Mouse (Mus musculus) hindbrain, embryonic 10.5 days (tissue): Measurements from ENCODE around the gene Itpr2. TPM values are rescaled to one million over a fixed set of nuclear protein-coding genes. Genes with fewer than 3 reads are reported as not detected.
A peak's percentile ranks its signal among the peaks of the same experiment; 100 is the strongest.

ENCODE experiments used
- DNase-seq: peaks from one replicate; pipeline ENCODE4 v3.0.0-alpha.2; 2017; ENCODE audit warnings: low spot score
- H3K27ac ChIP-seq: fragments of 300-500 bp; sonication (generic); 2 replicates; pipeline ENCODE4 v1.5.1; 2016; ENCODE audit warnings: mild to moderate bottlenecking, moderate library complexity
- H3K27me3 ChIP-seq: fragments of 300-500 bp; sonication (generic); 2 replicates; pipeline ENCODE4 v1.6.1; 2016; ENCODE audit warnings: mild to moderate bottlenecking; ENCODE audit not compliant: poor library complexity, insufficient read depth, severe bottlenecking
- H3K36me3 ChIP-seq: fragments of 300-500 bp; sonication (generic); 2 replicates; pipeline ENCODE4 v1.6.1; 2016; ENCODE audit warnings: mild to moderate bottlenecking, moderate library complexity
- H3K4me1 ChIP-seq: fragments of 300-500 bp; sonication (generic); replicated peaks from 2 replicates; pipeline ENCODE4 v1.6.1; 2016; ENCODE audit warnings: mild to moderate bottlenecking
- H3K4me3 ChIP-seq: fragments of 300-500 bp; sonication (generic); 2 replicates; pipeline ENCODE4 v1.5.1; 2016; ENCODE audit warnings: mild to moderate bottlenecking, moderate library complexity
- H3K9me3 ChIP-seq: fragments of 300-500 bp; sonication (generic); 2 replicates; pipeline ENCODE4 v1.6.1; 2016; ENCODE audit warnings: mild to moderate bottlenecking, moderate library complexity
- WGBS: fragments of 180-500 bp; shearing (Covaris S2); methylation state at CpG from one replicate; pipeline ENCODE4 v1.1.7; 2016; 5-methylcytosine and 5-hydroxymethylcytosine counted together
- polyA plus RNA-seq: library from polyadenylated mRNA; unstranded; fragments of >200 nt; fragmentation: Nextera tagmentation; extraction: Ambion mirVana; gene quantifications from 2 replicates; pipeline ENCODE4 v1.2.1, GENCODE M21; 2016

Itpr2 gene
- polyA plus RNA-seq, 1 experiment from 2014 or later: 5.0 TPM

DNA sequence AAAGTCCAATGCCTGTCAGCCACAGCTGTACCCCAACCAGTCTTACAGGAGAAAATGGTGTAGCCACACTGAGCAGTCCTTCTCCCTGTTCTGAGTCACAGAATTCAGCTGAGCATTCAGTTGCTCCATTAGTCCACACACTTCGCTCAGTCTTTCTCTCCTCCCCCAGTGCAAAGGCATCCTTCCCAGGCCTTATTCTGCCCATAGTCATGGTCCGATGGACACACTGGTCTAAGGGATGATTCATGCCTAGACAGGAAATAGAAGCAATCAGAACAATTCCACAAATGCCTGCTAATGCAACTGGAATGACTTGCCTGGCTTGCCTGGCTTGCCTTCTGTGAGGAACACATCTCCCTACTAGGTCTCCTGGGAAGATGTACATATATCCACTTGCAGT, 25.5 kb upstream of the Itpr2 start:
- Histone ChIP-seq H3K27me3 (no peaks in the 10 kb centered on the region), H3K4me3 (no peak overlapping the region), H3K36me3 (no peaks in the 10 kb centered on the region), H3K4me1 (no peaks in the 10 kb centered on the region), H3K27ac (no peak overlapping the region), H3K9me3 (peaks cover 7% of the 10 kb centered on the region; the same call in 1 of the 2 replicates)
- WGBS: 89% methylated on average over 2 of the region's 2 CpGs
- DNase-seq: no peak

DNA sequence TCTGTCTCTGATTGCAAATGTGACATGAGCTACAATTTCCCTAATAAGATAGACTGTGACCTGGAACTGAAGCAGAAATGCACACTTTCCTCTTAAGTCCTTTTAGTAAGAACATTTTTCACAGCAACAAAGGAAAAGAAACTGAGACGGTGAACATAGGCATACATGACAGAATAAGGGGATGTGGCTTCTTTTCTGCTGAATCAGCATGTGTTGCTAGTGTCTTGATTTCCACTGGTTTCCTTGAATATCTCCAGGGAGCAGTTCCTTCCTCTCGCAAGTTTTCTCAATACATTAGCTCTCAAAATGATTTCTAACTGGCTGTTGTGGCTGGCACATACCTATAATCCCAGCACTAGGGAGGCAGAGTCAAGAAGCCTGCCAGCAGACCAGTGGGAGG, 23.5 kb upstream of the Itpr2 start:
- H3K4me1 ChIP-seq: no peaks in the 10 kb centered on the region
- H3K36me3 ChIP-seq: no peaks in the 10 kb centered on the region
- no peak overlapping the region for H3K27ac ChIP-seq
- no peak overlapping the region for H3K4me3 ChIP-seq
- 86% methylated on average over 2 of the region's 2 CpGs for WGBS
- no peak for DNase-seq
- H3K9me3 ChIP-seq: peaks cover 7% of the 10 kb centered on the region; the same call in 1 of the 2 replicates
- H3K27me3 ChIP-seq: no peaks in the 10 kb centered on the region

DNA sequence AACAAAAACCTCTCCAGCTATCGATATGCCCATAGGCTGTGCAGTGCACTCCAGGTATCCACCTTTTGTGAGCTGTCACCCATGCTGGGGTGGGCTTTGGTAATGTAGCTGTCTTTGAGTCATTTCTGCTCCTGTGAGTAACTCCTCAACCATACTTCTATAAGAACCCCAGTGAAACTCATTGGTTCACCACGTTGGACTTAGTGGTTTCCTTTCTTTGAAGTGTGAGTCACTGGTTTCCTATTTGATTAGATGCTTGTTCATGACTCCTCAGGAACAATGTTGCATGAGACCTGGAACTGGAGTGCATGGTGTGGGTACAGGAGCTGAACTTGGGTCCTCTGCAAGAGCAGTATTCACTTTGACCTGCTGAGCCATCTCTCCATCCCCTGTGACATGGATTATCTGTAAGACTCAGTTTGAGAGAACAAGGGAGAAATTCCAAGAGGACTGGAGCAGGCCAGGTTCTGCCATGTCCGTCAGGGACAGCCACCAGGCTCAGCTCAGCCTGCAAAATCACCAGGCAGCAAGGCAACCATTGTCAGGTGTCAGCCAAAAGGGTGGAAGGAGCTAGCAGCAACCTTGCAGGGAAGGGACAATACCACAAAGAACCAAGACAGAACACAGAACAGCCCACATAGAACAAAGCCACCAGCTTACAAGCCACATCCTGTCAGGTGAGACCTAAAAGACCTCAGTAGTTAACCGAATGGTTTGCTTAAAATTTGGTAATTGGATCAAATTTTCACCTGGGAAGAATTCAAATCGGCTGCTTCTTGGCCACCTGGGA, 19.6 kb upstream of the Itpr2 start:
- 88% methylated on average over 5 of the region's 5 CpGs for WGBS
- H3K27ac ChIP-seq: no peak overlapping the region
- H3K4me1 ChIP-seq: no peaks in the 10 kb centered on the region
- no peaks in the 10 kb centered on the region for H3K36me3 ChIP-seq
- DNase-seq: no peak
- no peaks in the 10 kb centered on the region for H3K27me3 ChIP-seq
- H3K9me3 ChIP-seq: peaks cover 7% of the 10 kb centered on the region; the same call in 1 of the 2 replicates
- no peak overlapping the region for H3K4me3 ChIP-seq

DNA sequence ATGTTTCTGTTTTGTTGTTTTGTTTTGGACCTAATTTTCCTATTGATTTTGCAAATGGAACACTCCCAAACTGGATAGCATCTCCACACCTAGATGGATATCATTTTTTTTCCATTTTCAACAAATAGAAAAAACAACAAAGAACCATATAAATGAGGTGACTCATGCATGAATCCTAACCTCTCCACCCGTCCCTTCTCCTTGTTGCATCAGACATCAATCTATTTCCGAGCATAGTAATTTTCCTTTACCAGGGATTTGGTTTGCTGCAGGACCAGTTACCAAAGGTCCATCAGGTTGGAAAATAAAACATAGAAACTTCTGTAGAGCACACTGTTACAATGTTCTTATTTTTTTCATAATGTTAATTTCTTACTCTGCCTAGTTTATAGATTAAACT, 17.0 kb upstream of the Itpr2 start:
- 71% methylated on average over 2 of the region's 2 CpGs for WGBS
- Histone ChIP-seq H3K36me3 (no peaks in the 10 kb centered on the region), H3K27me3 (no peaks in the 10 kb centered on the region)

DNA sequence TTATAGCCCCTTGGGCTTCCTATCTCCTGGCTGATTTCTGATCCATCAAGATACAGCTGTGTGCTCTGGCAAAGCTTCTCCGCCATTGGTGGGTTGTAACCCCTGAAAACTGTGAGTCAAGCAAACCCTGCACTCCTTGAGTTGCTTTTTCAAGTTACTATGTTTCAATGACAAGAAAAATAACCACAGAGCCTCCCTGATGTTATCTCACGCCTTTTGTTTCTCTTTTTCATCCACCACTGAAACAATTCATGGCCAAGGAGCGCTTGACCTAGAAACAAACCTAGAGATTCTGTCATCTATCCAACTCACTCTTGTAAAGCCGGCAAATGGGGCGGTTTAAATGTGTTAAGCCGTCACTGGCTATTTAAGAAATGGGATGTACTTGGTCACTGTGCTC, 13.9 kb upstream of the Itpr2 start:
- whole genome bisulfite sequencing: 88% methylated on average over 6 of the region's 6 CpGs
- Histone ChIP-seq H3K4me1 (peaks cover 13% of the 10 kb centered on the region), H3K4me3 (no peak overlapping the region), H3K36me3 (no peaks in the 10 kb centered on the region), H3K27ac (no peak overlapping the region), H3K9me3 (no peaks in the 10 kb centered on the region), H3K27me3 (no peaks in the 10 kb centered on the region)
- DNase-seq: no peak

More for the DNA sequence above, 17.0 kb upstream of the Itpr2 start:
- H3K4me3 ChIP-seq: no peak overlapping the region
- H3K9me3 ChIP-seq: peaks cover 7% of the 10 kb centered on the region; the same call in 1 of the 2 replicates
- no peak overlapping the region for H3K27ac ChIP-seq
- DNase-seq: no peak
- H3K4me1 ChIP-seq: peaks cover 7% of the 10 kb centered on the region

DNA sequence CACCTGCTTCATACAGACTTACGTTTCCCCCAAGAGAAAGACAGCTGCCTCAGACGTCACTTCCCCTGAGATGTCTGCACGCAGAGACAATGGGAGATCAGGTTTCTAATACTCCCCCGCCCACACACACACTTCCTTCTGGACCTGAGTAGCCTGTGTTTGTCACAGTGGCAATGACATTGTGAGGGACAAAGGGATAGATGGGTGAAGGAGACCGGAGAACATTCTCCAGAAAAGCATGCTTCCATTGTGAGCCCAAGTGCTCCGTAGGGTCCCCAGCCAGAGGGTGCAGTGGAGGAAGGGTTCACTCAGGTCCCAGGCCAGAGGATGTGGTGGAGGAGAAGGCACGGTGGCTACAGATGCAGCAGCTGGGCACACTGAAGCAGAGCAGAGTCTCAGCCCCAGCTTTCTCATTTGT, 12.5 kb upstream of the Itpr2 start:
- H3K4me3 ChIP-seq: no peak overlapping the region
- H3K4me1 ChIP-seq: peaks cover 13% of the 10 kb centered on the region
- WGBS: 52% methylated on average over 7 of the region's 7 CpGs
- no peaks in the 10 kb centered on the region for H3K27me3 ChIP-seq
- no peak overlapping the region for H3K27ac ChIP-seq
- no peak for DNase-seq
- no peaks in the 10 kb centered on the region for H3K36me3 ChIP-seq
- H3K9me3 ChIP-seq: no peaks in the 10 kb centered on the region

DNA sequence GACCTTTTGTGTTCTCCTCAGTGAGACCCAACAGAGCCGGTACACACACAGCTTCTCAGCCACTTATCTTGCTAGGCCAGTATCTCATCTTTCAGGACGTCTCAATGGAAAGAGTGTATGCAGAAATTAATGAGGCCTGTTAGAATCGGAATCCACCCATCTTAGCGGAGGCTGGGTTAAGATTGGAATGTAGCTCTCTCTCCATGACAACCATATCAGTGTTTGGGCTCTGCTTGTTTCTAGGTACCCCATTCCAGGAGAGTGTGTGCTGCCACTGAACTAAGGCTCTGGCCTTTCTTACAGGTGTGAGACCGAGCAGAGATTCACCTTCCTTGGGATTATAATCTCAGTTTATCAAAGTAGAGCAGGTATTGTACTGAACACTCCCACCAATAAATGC, 11.9 kb upstream of the Itpr2 start:
- no peak overlapping the region for H3K4me3 ChIP-seq
- no peak overlapping the region for H3K27ac ChIP-seq
- no peak for DNase-seq
- H3K4me1 ChIP-seq: peaks cover 13% of the 10 kb centered on the region
- H3K9me3 ChIP-seq: no peaks in the 10 kb centered on the region
- WGBS: 82% methylated on average over 5 of the region's 5 CpGs
- H3K36me3 ChIP-seq: no peaks in the 10 kb centered on the region
- H3K27me3 ChIP-seq: no peaks in the 10 kb centered on the region

DNA sequence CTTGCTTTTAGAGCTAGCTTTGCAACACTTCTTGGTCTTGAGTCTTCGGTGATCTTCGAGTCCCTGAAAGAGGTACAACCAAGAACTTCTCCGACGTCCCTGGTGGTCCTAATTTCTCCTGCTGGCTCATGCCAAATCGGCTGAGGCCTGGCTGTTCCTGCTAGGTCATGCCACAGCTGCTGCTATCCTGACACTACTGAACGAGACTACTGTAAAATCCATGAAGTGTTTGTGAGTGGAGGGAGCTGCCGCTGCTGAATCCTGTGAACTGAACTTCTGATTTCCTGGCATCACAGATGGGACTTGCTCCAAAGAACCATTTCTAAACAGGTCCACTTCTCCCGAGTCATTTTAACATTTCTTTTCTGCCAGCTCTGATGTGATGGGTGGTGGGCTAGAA, 11.4 kb upstream of the Itpr2 start:
- WGBS: 88% methylated on average over 8 of the region's 8 CpGs
- H3K4me3 ChIP-seq: no peak overlapping the region
- H3K27ac ChIP-seq: no peak overlapping the region
- no peaks in the 10 kb centered on the region for H3K27me3 ChIP-seq
- DNase-seq: no peak
- no peaks in the 10 kb centered on the region for H3K9me3 ChIP-seq
- no peaks in the 10 kb centered on the region for H3K36me3 ChIP-seq
- H3K4me1 ChIP-seq: peaks cover 13% of the 10 kb centered on the region

DNA sequence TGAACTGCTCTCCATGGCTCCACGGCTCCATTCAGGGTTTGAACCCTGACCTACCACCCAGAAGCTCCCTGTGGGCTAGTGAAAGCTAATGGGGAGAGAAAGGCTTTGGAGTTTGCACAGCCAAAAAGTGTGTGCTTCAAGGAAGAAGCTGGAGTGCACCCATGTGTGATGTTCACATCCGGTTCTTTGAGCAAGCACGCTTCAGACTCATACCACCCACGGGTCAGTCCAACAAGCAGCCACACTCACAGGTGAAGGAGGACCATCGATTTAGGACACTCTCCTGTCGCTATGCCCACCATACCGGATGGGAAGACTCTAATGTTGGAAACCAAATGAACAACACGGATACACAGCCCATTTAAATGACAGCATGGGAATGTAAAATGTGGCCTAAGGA, 9.5 kb upstream of the Itpr2 start:
- WGBS: 86% methylated on average over 8 of the region's 8 CpGs
- DNase-seq: no peak

DNA sequence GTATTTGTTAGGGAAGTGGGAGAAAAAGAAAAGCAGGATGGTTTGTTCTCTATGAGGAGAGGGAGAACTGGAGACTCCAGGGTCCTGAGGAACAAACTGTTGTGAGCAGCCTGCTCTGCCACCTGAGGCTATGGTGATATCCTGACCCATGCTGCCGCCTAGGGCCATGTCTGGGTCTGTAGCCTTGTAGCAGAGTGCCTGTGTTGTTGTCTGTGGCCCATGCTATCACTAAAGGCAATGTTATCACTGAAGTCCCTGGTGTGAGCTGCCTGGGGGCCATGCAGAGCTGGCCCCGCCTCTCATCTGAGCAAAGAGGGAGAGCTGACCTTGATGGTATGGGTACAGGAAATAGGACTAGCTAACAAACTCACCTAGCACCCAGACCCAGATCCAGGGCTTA, 7.9 kb upstream of the Itpr2 start:
- no peaks in the 10 kb centered on the region for H3K27me3 ChIP-seq
- 74% methylated on average over 2 of the region's 2 CpGs for WGBS

More for the DNA sequence above, 9.5 kb upstream of the Itpr2 start:
- Histone ChIP-seq H3K27me3 (no peaks in the 10 kb centered on the region), H3K4me3 (no peak overlapping the region), H3K4me1 (peaks cover 13% of the 10 kb centered on the region), H3K36me3 (no peaks in the 10 kb centered on the region), H3K9me3 (no peaks in the 10 kb centered on the region), H3K27ac (no peak overlapping the region)

DNA sequence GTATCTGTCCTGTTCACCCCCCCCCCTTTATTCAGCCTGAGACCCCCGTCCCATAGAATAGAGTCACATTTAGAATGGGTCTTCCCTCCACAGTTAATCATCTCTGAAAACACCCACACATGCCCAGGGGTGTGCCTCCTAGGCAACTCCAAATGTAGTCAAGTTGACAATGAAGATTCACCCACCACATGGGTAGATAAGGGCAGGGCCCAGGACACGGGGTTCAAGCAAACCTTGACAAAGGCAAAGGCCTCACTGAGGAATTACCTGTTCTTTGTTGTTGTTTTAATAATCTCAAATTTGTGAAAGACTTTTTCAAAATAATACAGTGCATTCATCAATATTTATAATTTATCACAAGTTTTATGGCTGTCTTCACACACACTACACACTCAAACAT, 2.4 kb upstream of the Itpr2 start:
- Histone ChIP-seq H3K27me3 (peaks cover 45% of the 10 kb centered on the region), H3K9me3 (no peaks in the 10 kb centered on the region), H3K36me3 (no peaks in the 10 kb centered on the region), H3K4me3 (no peak overlapping the region), H3K27ac (no peak overlapping the region), H3K4me1 (peaks cover 21% of the 10 kb centered on the region)
- WGBS: 88% methylated on average over 2 of the region's 2 CpGs
- no peak for DNase-seq

More for the DNA sequence above, 7.9 kb upstream of the Itpr2 start:
- Histone ChIP-seq H3K36me3 (no peaks in the 10 kb centered on the region), H3K27ac (no peak overlapping the region), H3K4me1 (peaks cover 13% of the 10 kb centered on the region), H3K9me3 (no peaks in the 10 kb centered on the region), H3K4me3 (no peak overlapping the region)
- DNase-seq: no peak

DNA sequence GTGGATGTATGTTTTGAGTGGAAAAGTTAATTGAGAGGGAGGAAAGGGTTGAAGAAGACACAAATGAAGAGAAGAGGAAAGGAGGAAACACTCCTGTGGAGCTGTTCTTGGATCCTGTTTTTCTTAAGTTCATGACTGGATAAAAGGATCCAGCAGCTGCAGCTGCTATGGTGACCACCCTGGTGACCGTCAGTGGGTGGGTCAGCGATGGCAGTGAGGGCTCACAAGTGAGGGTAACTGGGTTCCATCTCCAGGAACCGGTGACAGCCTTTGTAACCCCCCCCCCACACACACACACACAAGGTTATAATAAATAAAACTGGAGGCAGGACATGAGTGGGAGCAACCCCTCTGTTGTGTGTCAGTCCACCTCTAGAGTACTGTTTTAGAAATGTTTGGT, 833 bp upstream of the Itpr2 start:
- Histone ChIP-seq H3K4me3 (peak overlapping the region; percentile 78), H3K36me3 (no peaks in the 10 kb centered on the region), H3K4me1 (peaks cover 21% of the 10 kb centered on the region), H3K9me3 (no peaks in the 10 kb centered on the region), H3K27ac (peak overlapping the region; percentile 84; the same call in 1 of the 2 replicates), H3K27me3 (peaks cover 47% of the 10 kb centered on the region)
- WGBS: 45% methylated on average over 3 of the region's 3 CpGs
- DNase-seq: no peak

DNA sequence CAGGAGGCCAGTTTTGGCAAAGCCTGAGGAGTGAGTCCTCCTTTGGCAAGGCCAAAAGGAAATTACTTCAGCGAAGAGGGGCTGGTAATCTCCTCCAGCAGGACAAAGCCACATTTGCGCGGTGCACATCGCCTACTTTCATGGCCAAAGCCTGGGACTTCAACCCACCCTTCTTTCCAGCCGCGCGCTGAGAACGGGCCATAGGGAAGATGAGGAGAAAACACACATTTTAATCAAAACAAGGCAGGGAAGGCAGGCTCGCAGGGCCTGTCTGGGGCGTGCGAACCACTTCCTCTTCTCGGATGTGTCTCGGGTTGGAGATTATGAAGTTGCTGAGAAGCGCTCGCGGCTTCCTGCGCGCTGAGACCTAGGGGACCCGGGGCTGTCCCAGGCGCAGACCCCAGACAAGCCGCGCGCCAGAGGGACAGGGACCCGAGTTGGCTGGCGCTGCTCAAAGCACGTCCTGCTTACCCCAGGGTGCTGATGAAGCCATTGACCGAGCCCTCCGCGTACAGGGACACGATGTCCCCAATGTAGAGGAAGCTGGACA, 632 bp downstream of the Itpr2 start:
- 1% methylated on average over 30 of the region's 30 CpGs for WGBS
- H3K27me3 ChIP-seq: peaks cover 47% of the 10 kb centered on the region

More for the DNA sequence above, 632 bp downstream of the Itpr2 start:
- H3K27ac ChIP-seq: peak overlapping the region; percentile 84
- no peak for DNase-seq
- H3K4me3 ChIP-seq: peak overlapping the region; percentile 78
- peaks cover 21% of the 10 kb centered on the region for H3K4me1 ChIP-seq
- H3K9me3 ChIP-seq: no peaks in the 10 kb centered on the region
- H3K36me3 ChIP-seq: no peaks in the 10 kb centered on the region
